Mouse (Mus musculus) Muller cell, postnatal 12 days (primary cell): ENCODE data around the gene Flvcr2.

Experiments
- DNase-seq: peaks from one replicate; pipeline ENCODE4 v3.0.0-alpha.2; 2015; ENCODE audit errors: inconsistent ontology term

Flvcr2 gene

GRCm38 (mm10) chr12:85729945-85730290 is 16.4 kb upstream of the Flvcr2 start:
- DNase-seq = peak; percentile 50

GRCm38 (mm10) chr12:85736203-85736602 is 10.1 kb upstream of the Flvcr2 start:
- no peak for DNase-seq

GRCm38 (mm10) chr12:85736960-85737359 is 9.4 kb upstream of the Flvcr2 start:
- DNase-seq = peak; percentile 50

GRCm38 (mm10) chr12:85746696-85747219 is 419 bp downstream of the Flvcr2 start:
- DNase-seq = peak; percentile 26

- DNase-seq = no peak
Observed at GRCm38 (mm10) chr12:85747343-85747742, 1.0 kb downstream of the Flvcr2 start.

GRCm38 (mm10) chr12:85749861-85750260 is 3.5 kb downstream of the Flvcr2 start:
- DNase-seq = no peak

- DNase-seq = no peak
Observed at GRCm38 (mm10) chr12:85752116-85752515, 5.8 kb downstream of the Flvcr2 start.

GRCm38 (mm10) chr12:85753223-85753622 is 6.9 kb downstream of the Flvcr2 start:
- DNase-seq = no peak

GRCm38 (mm10) chr12:85754611-85755265 is 8.4 kb downstream of the Flvcr2 start:
- no peak for DNase-seq

GRCm38 (mm10) chr12:85756455-85756854 is 10.1 kb downstream of the Flvcr2 start:
- DNase-seq = no peak

GRCm38 (mm10) chr12:85757074-85757473 is 10.7 kb downstream of the Flvcr2 start:
- no peak for DNase-seq

- DNase-seq = no peak
Observed at GRCm38 (mm10) chr12:85758741-85759140, 12.4 kb downstream of the Flvcr2 start.

- DNase-seq = no peak
Observed at GRCm38 (mm10) chr12:85761471-85761870, 15.1 kb downstream of the Flvcr2 start.

GRCm38 (mm10) chr12:85764686-85765085 is 18.3 kb downstream of the Flvcr2 start:
- DNase-seq = no peak

- DNase-seq = no peak
Observed at GRCm38 (mm10) chr12:85766287-85766686, 19.9 kb downstream of the Flvcr2 start.

GRCm38 (mm10) chr12:85767750-85768149 is 21.4 kb downstream of the Flvcr2 start:
- no peak for DNase-seq

GRCm38 (mm10) chr12:85771356-85771755 is 25.0 kb downstream of the Flvcr2 start:
- DNase-seq = no peak

- no peak for DNase-seq
Observed at GRCm38 (mm10) chr12:85778962-85779361, 32.6 kb downstream of the Flvcr2 start.

GRCm38 (mm10) chr12:85779707-85780106 is 33.4 kb downstream of the Flvcr2 start:
- DNase-seq = no peak

- no peak for DNase-seq
Observed at GRCm38 (mm10) chr12:85781606-85782005, 35.3 kb downstream of the Flvcr2 start.

- no peak for DNase-seq
Observed at GRCm38 (mm10) chr12:85784916-85785815, 38.8 kb downstream of the Flvcr2 start.

- no peak for DNase-seq
Observed at GRCm38 (mm10) chr12:85792158-85792557, 45.8 kb downstream of the Flvcr2 start.

- peak; percentile 61 for DNase-seq
Observed at GRCm38 (mm10) chr12:85792821-85793346, 46.5 kb downstream of the Flvcr2 start.
